Mouse (Mus musculus) MEL (cell line): Measurements from ENCODE around the gene Hpgd.

ENCODE experiments used
- CTCF ChIP-seq, 3 experiments: IDR thresholded peaks in 2 of 3; conservative IDR thresholded peaks in 1 of 3; 2 replicates each; pipeline ENCODE4 v1.5.1; 2011 to 2012; ENCODE audit warnings: low read length in 3 of 3, low read depth in 2 of 3, mild to moderate bottlenecking in 2 of 3, improper control_type of control experiment in 1 of 3, inconsistent platforms in 1 of 3, mixed read lengths in 1 of 3, moderate library complexity in 1 of 3; ENCODE audit not compliant: control insufficient read depth in 1 of 3, insufficient read depth in 1 of 3, poor library complexity in 1 of 3, severe bottlenecking in 1 of 3
- EP300 ChIP-seq, 2 experiments: IDR thresholded peaks; 2 replicates each; pipeline ENCODE4 v1.6.1; 2011; ENCODE audit warnings: improper control_type of control experiment in 2 of 2, low read length in 2 of 2, low read depth in 1 of 2, mild to moderate bottlenecking in 1 of 2
- MAX ChIP-seq: IDR thresholded peaks from 2 replicates; pipeline ENCODE4 v1.6.1; 2011; ENCODE audit warnings: low read length, improper control_type of control experiment
- NRF1 ChIP-seq: IDR thresholded peaks from 2 replicates; pipeline ENCODE4 v1.6.1; 2014; ENCODE audit warnings: low read depth, mild to moderate bottlenecking, inconsistent platforms, low read length, improper control_type of control experiment, moderate library complexity; ENCODE audit not compliant: poor library complexity, insufficient read depth, severe bottlenecking
- POLR2A ChIP-seq, 2 experiments: IDR thresholded peaks; 2 replicates each; pipeline ENCODE4 v1.6.1; 2011 to 2012; ENCODE audit warnings: low read length in 2 of 2, mild to moderate bottlenecking in 2 of 2, control low read depth in 1 of 2, improper control_type of control experiment in 1 of 2, low read depth in 1 of 2, moderate library complexity in 1 of 2; ENCODE audit not compliant: control insufficient read depth in 1 of 2, insufficient read depth in 1 of 2, poor library complexity in 1 of 2
- SMC3 ChIP-seq: IDR thresholded peaks from 2 replicates; pipeline ENCODE4 v1.6.1; 2011; ENCODE audit warnings: low read depth, low read length, improper control_type of control experiment
- TCF12 ChIP-seq: IDR thresholded peaks from 2 replicates; pipeline ENCODE4 v1.6.1; 2014; ENCODE audit warnings: low read depth, mild to moderate bottlenecking, inconsistent platforms, low read length, improper control_type of control experiment, moderate library complexity

GRCm38 (mm10) chr8:56261190-56261589 is 33.2 kb upstream of the Hpgd start:
- no peak for TF ChIP-seq SMC3
- no peak for TF ChIP-seq NRF1
- no peak for TF ChIP-seq MAX
- TF ChIP-seq TCF12, result no peak
- TF ChIP-seq POLR2A (IDR thresholded peaks at IDR 0.05; ENCODE audit: control insufficient read depth in 1 of 2, insufficient read depth in 1 of 2, low read depth in 1 of 2, low read length in 2 of 2, poor library complexity in 1 of 2), result no peak
- TF ChIP-seq CTCF (IDR thresholded peaks at IDR 0.05 in 2 of 3, conservative IDR thresholded peaks at IDR 0.05 in 1 of 3; ENCODE audit: control insufficient read depth in 1 of 3, insufficient read depth in 1 of 3, low read depth in 2 of 3, low read length in 3 of 3, poor library complexity in 1 of 3, severe bottlenecking in 1 of 3), result no peak
- TF ChIP-seq EP300 (IDR thresholded peaks at IDR 0.05; ENCODE audit: low read depth in 1 of 2, low read length in 2 of 2), result no peak
